Mouse (Mus musculus): ENCODE data around the gene Prn. TPM values are rescaled to one million over a fixed set of nuclear protein-coding genes. Genes with fewer than 3 reads are reported as not detected.
A peak's percentile ranks its signal among the peaks of the same experiment; 100 is the strongest.

Prn gene
- polyA plus RNA-seq (2012; rRNA removed): 0.12 TPM in 1 of 2 replicates, not detected in the other
- polyA plus RNA-seq (2014; fragmentation: Nextera tagmentation; extraction: Ambion mirVana): not detected in 2 replicates

- peak within 1 kb of the TSS; percentile 76 for H3K9ac ChIP-seq (ENCODE audit: low read depth, low read length, severe bottlenecking)
- TF ChIP-seq POLR2A (IDR thresholded peaks at IDR 0.05; ENCODE audit: borderline replicate concordance, extremely low read depth, insufficient read depth, insufficient read length): peak; percentile 89; the same call in 1 of the 2 replicates
- H3K4me1 ChIP-seq (ENCODE audit: control insufficient read depth, insufficient read depth, low read length): peaks cover 8% of the 10 kb centered on the region; the same call in 1 of the 2 replicates
- ATAC-seq (ENCODE audit: low FRiP score, low read depth): peak; percentile 95
- peak; percentile 96 for DNase-seq (ENCODE audit: low spot score)
- H3K27me3 ChIP-seq (ENCODE audit: control insufficient read depth, insufficient read depth, low read length): no peaks in the 10 kb centered on the region
- no peaks in the 10 kb centered on the region for H3K9me3 ChIP-seq (ENCODE audit: control insufficient read depth, low read length)
- H3K36me3 ChIP-seq (ENCODE audit: control insufficient read depth, insufficient read depth, low read length): 0 out of 2 replicates have a peak, but pooled peaks cover 3% of the 10 kb centered on the region
- peak within 1 kb of the TSS; percentile 71 for H3K4me3 ChIP-seq (replicated peaks; ENCODE audit: low read length)
- 3% methylated on average over 50 of the region's 52 CpGs for WGBS
- peak within 1 kb of the TSS; percentile 65; the same call in 1 of the 2 replicates for H3K27ac ChIP-seq (replicated peaks; ENCODE audit: low read depth, low read length)
- H3K4me2 ChIP-seq (replicated peaks; ENCODE audit: low read depth, low read length, severe bottlenecking): peak within 1 kb of the TSS; percentile 80
Measured at GRCm38 (mm10) chr2:131909683-131910572, at the start of gene Prn, which contains the start of gene Prnp. TSS of gene Prn (plus strand) at chr2:131909957. TSS of gene Prnp (plus strand) at chr2:131909928.

DNA sequence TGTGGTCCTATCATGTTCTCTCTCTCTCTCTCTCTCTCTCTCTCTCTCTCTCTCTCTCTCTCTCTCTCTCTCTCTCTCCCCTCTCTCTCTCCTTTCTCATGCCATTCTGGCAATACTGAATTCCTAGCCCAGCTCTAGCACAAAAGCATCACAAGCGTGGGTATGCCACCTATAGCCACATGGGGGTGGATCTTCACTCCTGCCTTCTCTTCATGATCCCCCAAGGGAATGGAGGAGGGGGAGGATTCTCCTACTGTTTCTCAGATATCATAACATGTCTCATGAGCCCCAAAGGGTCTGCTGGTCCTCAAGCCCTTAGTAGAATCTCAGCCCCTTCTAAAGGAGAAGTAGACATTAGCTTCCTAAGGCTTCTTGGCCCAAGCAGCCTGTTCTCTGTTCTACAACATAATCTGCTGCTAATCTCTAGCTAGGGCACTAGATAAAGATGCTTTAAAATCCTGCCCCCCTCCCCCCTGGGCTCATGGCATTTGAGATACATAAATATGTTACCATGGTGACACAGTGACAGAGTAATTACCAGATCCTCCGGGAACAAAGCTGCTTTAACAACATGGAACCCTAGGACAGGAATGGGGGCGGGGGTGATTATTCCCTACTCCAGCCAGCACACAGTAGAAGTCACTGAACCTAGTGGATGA is 47.0 kb upstream of the Prn start:
- no peaks in the 10 kb centered on the region for H3K27me3 ChIP-seq (ENCODE audit: control insufficient read depth, insufficient read depth, low read length)
- TF ChIP-seq POLR2A (IDR thresholded peaks at IDR 0.05; ENCODE audit: borderline replicate concordance, extremely low read depth, insufficient read depth, insufficient read length): no peak
- DNase-seq (ENCODE audit: low spot score) (no peak), ATAC-seq (ENCODE audit: low FRiP score, low read depth) (no peak)
- no peak overlapping the region for H3K9ac ChIP-seq (ENCODE audit: low read depth, low read length, severe bottlenecking)
- H3K9me3 ChIP-seq (ENCODE audit: control insufficient read depth, low read length): no peaks in the 10 kb centered on the region
- H3K36me3 ChIP-seq (ENCODE audit: control insufficient read depth, insufficient read depth, low read length): no peaks in the 10 kb centered on the region
- no peak overlapping the region for H3K4me2 ChIP-seq (replicated peaks; ENCODE audit: low read depth, low read length, severe bottlenecking)
- no peak overlapping the region for H3K4me3 ChIP-seq (replicated peaks; ENCODE audit: low read length)
- no peaks in the 10 kb centered on the region for H3K4me1 ChIP-seq (ENCODE audit: control insufficient read depth, insufficient read depth, low read length)
- WGBS: 66% methylated on average over 3 of the region's 3 CpGs
- H3K27ac ChIP-seq (replicated peaks; ENCODE audit: low read depth, low read length): no peak overlapping the region

DNA sequence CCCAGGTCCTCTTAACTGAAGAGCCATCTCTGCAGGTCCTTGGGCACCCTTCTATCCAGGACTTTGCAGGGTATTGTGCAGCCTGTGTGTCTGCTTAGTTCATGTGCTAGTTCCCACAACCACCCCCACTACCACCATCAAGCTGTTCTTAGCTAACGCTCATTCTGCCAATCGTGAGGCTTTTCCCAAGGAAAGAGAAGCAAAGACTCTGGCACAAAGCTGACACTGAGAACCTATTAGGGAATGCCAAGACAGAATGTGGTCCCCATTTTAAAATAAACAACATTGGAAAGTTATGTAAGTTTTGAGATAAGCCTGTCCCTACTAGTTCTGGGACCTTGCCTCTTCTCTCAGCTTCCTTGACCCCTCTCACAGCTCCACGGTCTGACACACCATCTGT is 46.3 kb upstream of the Prn start:
- Histone ChIP-seq H3K9me3 (ENCODE audit: control insufficient read depth, low read length) (no peaks in the 10 kb centered on the region), H3K4me3 (replicated peaks; ENCODE audit: low read length) (no peak overlapping the region), H3K9ac (ENCODE audit: low read depth, low read length, severe bottlenecking) (no peak overlapping the region), H3K27ac (replicated peaks; ENCODE audit: low read depth, low read length) (no peak overlapping the region), H3K27me3 (ENCODE audit: control insufficient read depth, insufficient read depth, low read length) (no peaks in the 10 kb centered on the region), H3K4me1 (ENCODE audit: control insufficient read depth, insufficient read depth, low read length) (no peaks in the 10 kb centered on the region), H3K36me3 (ENCODE audit: control insufficient read depth, insufficient read depth, low read length) (no peaks in the 10 kb centered on the region), H3K4me2 (replicated peaks; ENCODE audit: low read depth, low read length, severe bottlenecking) (no peak overlapping the region)
- TF ChIP-seq POLR2A (IDR thresholded peaks at IDR 0.05; ENCODE audit: borderline replicate concordance, extremely low read depth, insufficient read depth, insufficient read length): no peak
- no peak for DNase-seq (ENCODE audit: low spot score)
- 75% methylated on average over 3 of the region's 3 CpGs for WGBS
- ATAC-seq (ENCODE audit: low FRiP score, low read depth): no peak

GRCm38 (mm10) chr2:131864262-131864796 is 45.4 kb upstream of the Prn start:
- Histone ChIP-seq H3K4me1 (ENCODE audit: control insufficient read depth, insufficient read depth, low read length) (no peaks in the 10 kb centered on the region), H3K36me3 (ENCODE audit: control insufficient read depth, insufficient read depth, low read length) (no peaks in the 10 kb centered on the region), H3K27me3 (ENCODE audit: control insufficient read depth, insufficient read depth, low read length) (no peaks in the 10 kb centered on the region), H3K4me2 (replicated peaks; ENCODE audit: low read depth, low read length, severe bottlenecking) (no peak overlapping the region), H3K27ac (replicated peaks; ENCODE audit: low read depth, low read length) (no peak overlapping the region), H3K4me3 (replicated peaks; ENCODE audit: low read length) (no peak overlapping the region), H3K9ac (ENCODE audit: low read depth, low read length, severe bottlenecking) (no peak overlapping the region), H3K9me3 (ENCODE audit: control insufficient read depth, low read length) (no peaks in the 10 kb centered on the region)
- no peak for DNase-seq (ENCODE audit: low spot score)
- WGBS: 86% methylated on average over 2 of the region's 2 CpGs
- ATAC-seq (ENCODE audit: low FRiP score, low read depth): no peak
- TF ChIP-seq POLR2A (IDR thresholded peaks at IDR 0.05; ENCODE audit: borderline replicate concordance, extremely low read depth, insufficient read depth, insufficient read length): no peak

DNA sequence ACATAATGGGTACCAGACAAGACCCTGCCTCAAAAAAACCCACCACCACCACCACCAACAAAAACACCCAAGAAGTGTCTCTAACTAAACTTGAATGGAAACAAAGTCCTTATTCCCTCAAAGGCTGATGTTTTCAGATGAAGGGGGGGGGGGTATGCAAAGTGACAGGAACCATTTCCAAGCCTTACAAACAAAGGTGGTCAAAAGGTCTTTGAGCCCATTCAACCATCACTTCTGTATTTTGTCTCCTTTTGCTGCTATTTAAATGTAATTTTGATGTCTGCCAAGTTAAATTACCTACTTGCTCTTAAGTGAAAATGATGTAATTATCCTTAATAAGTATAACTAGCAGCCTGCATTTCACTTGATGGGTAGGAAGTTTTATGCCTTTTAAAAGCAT is 43.1 kb upstream of the Prn start:
- ATAC-seq (ENCODE audit: low FRiP score, low read depth): no peak
- H3K9me3 ChIP-seq (ENCODE audit: control insufficient read depth, low read length): no peaks in the 10 kb centered on the region

More for the DNA sequence above, 43.1 kb upstream of the Prn start:
- Histone ChIP-seq H3K27me3 (ENCODE audit: control insufficient read depth, insufficient read depth, low read length) (no peaks in the 10 kb centered on the region), H3K9ac (ENCODE audit: low read depth, low read length, severe bottlenecking) (no peak overlapping the region), H3K4me2 (replicated peaks; ENCODE audit: low read depth, low read length, severe bottlenecking) (no peak overlapping the region), H3K27ac (replicated peaks; ENCODE audit: low read depth, low read length) (no peak overlapping the region), H3K36me3 (ENCODE audit: control insufficient read depth, insufficient read depth, low read length) (no peaks in the 10 kb centered on the region), H3K4me1 (ENCODE audit: control insufficient read depth, insufficient read depth, low read length) (no peaks in the 10 kb centered on the region), H3K4me3 (replicated peaks; ENCODE audit: low read length) (no peak overlapping the region)
- TF ChIP-seq POLR2A (IDR thresholded peaks at IDR 0.05; ENCODE audit: borderline replicate concordance, extremely low read depth, insufficient read depth, insufficient read length): no peak
- DNase-seq (ENCODE audit: low spot score): no peak
